Mouse (Mus musculus) kidney, postnatal 0 days (tissue): Measurements from ENCODE around the gene Lmnb2. TPM values are rescaled to one million over a fixed set of nuclear protein-coding genes. Genes with fewer than 3 reads are reported as not detected.

Experiments
- ATAC-seq: fragments of 200-750 bp; cut with Nextera tagmentation; replicated peaks from 2 replicates; pipeline ENCODE4 v1.8.0; 2017; ENCODE audit warnings: low read depth, moderate number of reproducible peaks, moderate TSS enrichment, moderate library complexity; ENCODE audit not compliant: low FRiP score
- DNase-seq: peaks from one replicate; pipeline ENCODE4 v3.0.0-alpha.2; 2016; ENCODE audit warnings: low spot score
- H3K27ac ChIP-seq: fragments of 300-500 bp; sonication (generic); 2 replicates; pipeline ENCODE4 v1.5.1; 2014; ENCODE audit warnings: mild to moderate bottlenecking
- H3K27me3 ChIP-seq: fragments of 300-500 bp; sonication (generic); 2 replicates; pipeline ENCODE4 v1.6.1; 2014; ENCODE audit warnings: low read length, mixed read lengths; ENCODE audit not compliant: insufficient read depth
- H3K36me3 ChIP-seq: fragments of 300-500 bp; sonication (generic); 2 replicates; pipeline ENCODE4 v1.6.1; 2014; ENCODE audit warnings: low read length, mixed read lengths; ENCODE audit not compliant: insufficient read depth
- H3K4me1 ChIP-seq: fragments of 300-500 bp; sonication (generic); replicated peaks from 2 replicates; pipeline ENCODE4 v1.6.1; 2014; ENCODE audit warnings: antibody characterized with exemption, low read length, mixed read lengths; ENCODE audit not compliant: insufficient read depth
- H3K4me2 ChIP-seq: fragments of 300-500 bp; sonication (generic); 2 replicates; pipeline ENCODE4 v1.6.1; 2014; ENCODE audit warnings: mild to moderate bottlenecking, low read length, moderate library complexity, mixed read lengths
- H3K4me3 ChIP-seq: fragments of 300-500 bp; sonication (generic); replicated peaks from 2 replicates; pipeline ENCODE4 v1.5.1; 2014; ENCODE audit warnings: low read depth, low read length
- H3K9ac ChIP-seq: fragments of 300-500 bp; sonication (generic); 2 replicates; pipeline ENCODE4 v1.6.1; 2014; ENCODE audit warnings: low read depth, low read length
- H3K9me3 ChIP-seq: fragments of 300-500 bp; sonication (generic); replicated peaks from 2 replicates; pipeline ENCODE4 v1.6.1; 2016; ENCODE audit warnings: low read length, inconsistent platforms, mixed read lengths
- CTCF ChIP-seq: IDR thresholded peaks from 2 replicates; pipeline ENCODE4 v1.5.1; 2016; ENCODE audit warnings: antibody characterized with exemption, low read depth, mild to moderate bottlenecking, moderate library complexity
- WGBS: fragments of 180-500 bp; shearing (Covaris S2); extraction: QIAGEN DNeasy Blood & Tissue Kit; methylation state at CpG from one replicate; pipeline ENCODE4 v1.1.7; 2014; 5-methylcytosine and 5-hydroxymethylcytosine counted together
- polyA plus RNA-seq: library from polyadenylated mRNA; unstranded; fragments of >200 nt; fragmentation: Nextera tagmentation; extraction: Ambion mirVana; gene quantifications from 2 replicates; pipeline ENCODE4 v1.2.1, GENCODE M21; 2015

Lmnb2 gene
- polyA plus RNA-seq, 1 experiment from 2014 or later = 21.9 TPM

GRCm38 (mm10) chr10:80887181-80887580 is 30.9 kb downstream of the Lmnb2 start:
- no peaks in the 10 kb centered on the region for H3K9me3 ChIP-seq
- WGBS = 35% methylated on average over 11 of the region's 11 CpGs
- no peaks in the 10 kb centered on the region for H3K4me1 ChIP-seq
- ATAC-seq = no peak
- H3K36me3 ChIP-seq = no peaks in the 10 kb centered on the region
- no peak overlapping the region for H3K4me3 ChIP-seq
- no peak for TF ChIP-seq CTCF
- no peak overlapping the region for H3K27ac ChIP-seq
- no peaks in the 10 kb centered on the region for H3K27me3 ChIP-seq
- no peak overlapping the region for H3K4me2 ChIP-seq
- H3K9ac ChIP-seq = no peak overlapping the region
- DNase-seq = no peak

GRCm38 (mm10) chr10:80881301-80881700 is 36.7 kb downstream of the Lmnb2 start:
- peak; percentile 78 for TF ChIP-seq CTCF
- Histone ChIP-seq H3K4me3 (no peak overlapping the region), H3K4me2 (no peak overlapping the region), H3K36me3 (no peaks in the 10 kb centered on the region), H3K9me3 (no peaks in the 10 kb centered on the region), H3K4me1 (no peaks in the 10 kb centered on the region), H3K27me3 (no peaks in the 10 kb centered on the region), H3K9ac (no peak overlapping the region), H3K27ac (no peak overlapping the region)
- no peak for ATAC-seq
- peak; percentile 44 for DNase-seq
- 24% methylated on average over 10 of the region's 10 CpGs for WGBS

- Histone ChIP-seq H3K4me3 (no peak overlapping the region), H3K27me3 (no peaks in the 10 kb centered on the region), H3K4me1 (no peaks in the 10 kb centered on the region), H3K36me3 (no peaks in the 10 kb centered on the region), H3K9ac (no peak overlapping the region), H3K27ac (no peak overlapping the region), H3K4me2 (no peak overlapping the region), H3K9me3 (no peaks in the 10 kb centered on the region)
- 74% methylated on average over 2 of the region's 2 CpGs for WGBS
- DNase-seq = no peak
- ATAC-seq = no peak
- no peak for TF ChIP-seq CTCF
Measured at GRCm38 (mm10) chr10:80880901-80881300, 37.1 kb downstream of the Lmnb2 start.

- H3K27ac ChIP-seq = no peak overlapping the region
- H3K27me3 ChIP-seq = no peaks in the 10 kb centered on the region
- H3K4me1 ChIP-seq = no peaks in the 10 kb centered on the region
- H3K4me3 ChIP-seq = no peak overlapping the region
- DNase-seq = peak; percentile 78
- H3K36me3 ChIP-seq = no peaks in the 10 kb centered on the region
- H3K4me2 ChIP-seq = no peak overlapping the region
- ATAC-seq = no peak
- H3K9me3 ChIP-seq = no peaks in the 10 kb centered on the region
- WGBS = 20% methylated on average over 5 of the region's 5 CpGs
- H3K9ac ChIP-seq = no peak overlapping the region
- peak; percentile 89 for TF ChIP-seq CTCF
Measured at GRCm38 (mm10) chr10:80880131-80880641, 37.9 kb downstream of the Lmnb2 start.

- no peak overlapping the region for H3K4me3 ChIP-seq
Measured at GRCm38 (mm10) chr10:80876594-80876993, 41.5 kb downstream of the Lmnb2 start.

GRCm38 (mm10) chr10:80876028-80876427 is 42.0 kb downstream of the Lmnb2 start:
- WGBS = 30% methylated on average over 5 of the region's 5 CpGs
- DNase-seq (peak; percentile 71), ATAC-seq (no peak)
- Histone ChIP-seq H3K4me2 (no peak overlapping the region), H3K4me3 (no peak overlapping the region), H3K9me3 (no peaks in the 10 kb centered on the region), H3K4me1 (no peaks in the 10 kb centered on the region), H3K27me3 (no peaks in the 10 kb centered on the region), H3K9ac (no peak overlapping the region), H3K36me3 (no peaks in the 10 kb centered on the region), H3K27ac (no peak overlapping the region)
- peak; percentile 84 for TF ChIP-seq CTCF

More at GRCm38 (mm10) chr10:80876594-80876993, 41.5 kb downstream of the Lmnb2 start:
- H3K9ac ChIP-seq = no peak overlapping the region
- H3K4me2 ChIP-seq = no peak overlapping the region
- H3K27me3 ChIP-seq = no peaks in the 10 kb centered on the region
- no peaks in the 10 kb centered on the region for H3K4me1 ChIP-seq
- no peak overlapping the region for H3K27ac ChIP-seq
- ATAC-seq (no peak), DNase-seq (no peak)
- no peaks in the 10 kb centered on the region for H3K9me3 ChIP-seq
- H3K36me3 ChIP-seq = no peaks in the 10 kb centered on the region
- 22% methylated on average over 3 of the region's 3 CpGs for WGBS
- TF ChIP-seq CTCF = no peak

- no peaks in the 10 kb centered on the region for H3K27me3 ChIP-seq
- no peak for TF ChIP-seq CTCF
- ATAC-seq (no peak), DNase-seq (no peak)
- 80% methylated on average over 9 of the region's 9 CpGs for WGBS
- H3K36me3 ChIP-seq = no peaks in the 10 kb centered on the region
- no peak overlapping the region for H3K27ac ChIP-seq
- H3K4me2 ChIP-seq = no peak overlapping the region
- no peak overlapping the region for H3K4me3 ChIP-seq
- H3K9ac ChIP-seq = no peak overlapping the region
- H3K4me1 ChIP-seq = no peaks in the 10 kb centered on the region
- no peaks in the 10 kb centered on the region for H3K9me3 ChIP-seq
Measured at GRCm38 (mm10) chr10:80874035-80874434, 44.0 kb downstream of the Lmnb2 start.
